Mouse (Mus musculus): ENCODE measurements at regions not wholly inside any gene's neighbourhood (a gene's known extent, or its start where the extent isn't known, plus 50 kb on each side); places are given as distances from the start of the nearest gene placed in this dataset.

GRCm38 (mm10) chr10:114325097-114325496 is 477.0 kb downstream of the Trhde start:
- no peak for DNase-seq (ENCODE audit: low read depth, low spot score)

- no peak for DNase-seq (ENCODE audit: low read depth, low spot score)
Measured at GRCm38 (mm10) chr10:114321510-114321909, 480.6 kb downstream of the Trhde start.

GRCm38 (mm10) chr10:114318516-114318915 is 483.6 kb downstream of the Trhde start:
- peak; percentile 33 for DNase-seq (ENCODE audit: low read depth, low spot score)

Data from telencephalon, adult 2 months (tissue).